Mouse (Mus musculus): ENCODE measurements at regions not wholly inside any gene's neighbourhood (a gene's known extent, or its start where the extent isn't known, plus 50 kb on each side); places are given as distances from the start of the nearest gene placed in this dataset.

GRCm38 (mm10) chr9:52337786-52338322, 169.5 kb upstream of the Zc3h12c start:
- Histone ChIP-seq H3K4me2 (no peak overlapping the region), H3K9me3 (replicated peaks) (no peaks in the 10 kb centered on the region), H3K27me3 (no peaks in the 10 kb centered on the region), H3K9ac (no peak overlapping the region), H3K4me3 (no peak overlapping the region), H3K36me3 (ENCODE audit: poor library complexity, severe bottlenecking) (no peaks in the 10 kb centered on the region), H3K4me1 (peaks cover 6% of the 10 kb centered on the region; the same call in 1 of the 2 replicates), H3K27ac (no peak overlapping the region)
- WGBS, result 40% methylated on average over 3 of the region's 4 CpGs
- ATAC-seq, result peak; percentile 36; the same call in 1 of the 2 replicates

GRCm38 (mm10) chr9:52334767-52335166, 166.4 kb upstream of the Zc3h12c start:
- Histone ChIP-seq H3K27ac (no peak overlapping the region), H3K4me3 (no peak overlapping the region), H3K9me3 (replicated peaks) (no peaks in the 10 kb centered on the region), H3K36me3 (ENCODE audit: poor library complexity, severe bottlenecking) (no peaks in the 10 kb centered on the region), H3K4me1 (peaks cover 6% of the 10 kb centered on the region; the same call in 1 of the 2 replicates), H3K9ac (no peak overlapping the region), H3K27me3 (no peaks in the 10 kb centered on the region), H3K4me2 (no peak overlapping the region)
- WGBS, result 95% methylated on average over 3 of the region's 3 CpGs
- ATAC-seq, result no peak

- no peak overlapping the region for H3K4me2 ChIP-seq
- no peak for ATAC-seq
- H3K4me1 ChIP-seq, result peaks cover 6% of the 10 kb centered on the region; the same call in 1 of the 2 replicates
- H3K4me3 ChIP-seq, result no peak overlapping the region
- no peaks in the 10 kb centered on the region for H3K36me3 ChIP-seq (ENCODE audit: poor library complexity, severe bottlenecking)
- H3K27me3 ChIP-seq, result no peaks in the 10 kb centered on the region
- H3K27ac ChIP-seq, result no peak overlapping the region
- WGBS, result 71% methylated on average over 2 of the region's 2 CpGs
- no peaks in the 10 kb centered on the region for H3K9me3 ChIP-seq (replicated peaks)
- no peak overlapping the region for H3K9ac ChIP-seq
Observed at GRCm38 (mm10) chr9:52333884-52334283, 165.5 kb upstream of the Zc3h12c start.

GRCm38 (mm10) chr9:52331748-52332147, 163.4 kb upstream of the Zc3h12c start:
- Histone ChIP-seq H3K9me3 (replicated peaks) (no peaks in the 10 kb centered on the region), H3K4me2 (no peak overlapping the region), H3K36me3 (ENCODE audit: poor library complexity, severe bottlenecking) (no peaks in the 10 kb centered on the region), H3K9ac (no peak overlapping the region), H3K4me1 (no peaks in the 10 kb centered on the region), H3K27ac (no peak overlapping the region), H3K4me3 (no peak overlapping the region), H3K27me3 (no peaks in the 10 kb centered on the region)
- no peak for ATAC-seq
- WGBS, result 76% methylated on average over 1 of the region's 1 CpGs

GRCm38 (mm10) chr9:52330652-52331051, 162.3 kb upstream of the Zc3h12c start:
- 74% methylated on average over 3 of the region's 3 CpGs for WGBS
- no peaks in the 10 kb centered on the region for H3K9me3 ChIP-seq (replicated peaks)
- H3K27me3 ChIP-seq, result no peaks in the 10 kb centered on the region
- H3K27ac ChIP-seq, result no peak overlapping the region
- no peak for ATAC-seq
- no peak overlapping the region for H3K9ac ChIP-seq
- H3K4me3 ChIP-seq, result no peak overlapping the region
- H3K36me3 ChIP-seq (ENCODE audit: poor library complexity, severe bottlenecking), result no peaks in the 10 kb centered on the region
- no peak overlapping the region for H3K4me2 ChIP-seq
- H3K4me1 ChIP-seq, result no peaks in the 10 kb centered on the region

- Histone ChIP-seq H3K4me2 (no peak overlapping the region), H3K27me3 (no peaks in the 10 kb centered on the region), H3K4me1 (no peaks in the 10 kb centered on the region), H3K9ac (no peak overlapping the region), H3K9me3 (replicated peaks) (no peaks in the 10 kb centered on the region), H3K36me3 (ENCODE audit: poor library complexity, severe bottlenecking) (no peaks in the 10 kb centered on the region), H3K27ac (no peak overlapping the region), H3K4me3 (no peak overlapping the region)
- ATAC-seq, result no peak
- WGBS, result 98% methylated on average over 2 of the region's 2 CpGs
Observed at GRCm38 (mm10) chr9:52324347-52324746, 156.0 kb upstream of the Zc3h12c start.

- Histone ChIP-seq H3K27ac (no peak overlapping the region), H3K36me3 (ENCODE audit: poor library complexity, severe bottlenecking) (no peaks in the 10 kb centered on the region), H3K4me2 (no peak overlapping the region), H3K9me3 (replicated peaks) (no peaks in the 10 kb centered on the region), H3K4me1 (no peaks in the 10 kb centered on the region), H3K9ac (no peak overlapping the region), H3K4me3 (no peak overlapping the region), H3K27me3 (no peaks in the 10 kb centered on the region)
- ATAC-seq, result no peak
- WGBS, result 97% methylated on average over 1 of the region's 1 CpGs
Observed at GRCm38 (mm10) chr9:52323757-52324156, 155.4 kb upstream of the Zc3h12c start.

- no peak overlapping the region for H3K4me3 ChIP-seq
- H3K36me3 ChIP-seq (ENCODE audit: poor library complexity, severe bottlenecking), result no peaks in the 10 kb centered on the region
- H3K4me2 ChIP-seq, result no peak overlapping the region
- H3K9ac ChIP-seq, result no peak overlapping the region
- no peaks in the 10 kb centered on the region for H3K4me1 ChIP-seq
- 75% methylated on average over 6 of the region's 6 CpGs for WGBS
- ATAC-seq, result no peak
- H3K27me3 ChIP-seq, result no peaks in the 10 kb centered on the region
- no peak overlapping the region for H3K27ac ChIP-seq
- no peaks in the 10 kb centered on the region for H3K9me3 ChIP-seq (replicated peaks)
Observed at GRCm38 (mm10) chr9:52323226-52323625, 154.9 kb upstream of the Zc3h12c start.

- no peak overlapping the region for H3K27ac ChIP-seq
- H3K9ac ChIP-seq, result no peak overlapping the region
- no peak overlapping the region for H3K4me2 ChIP-seq
- no peaks in the 10 kb centered on the region for H3K4me1 ChIP-seq
- no peaks in the 10 kb centered on the region for H3K27me3 ChIP-seq
- H3K9me3 ChIP-seq (replicated peaks), result no peaks in the 10 kb centered on the region
- WGBS, result 93% methylated on average over 6 of the region's 6 CpGs
- ATAC-seq, result no peak
- no peaks in the 10 kb centered on the region for H3K36me3 ChIP-seq (ENCODE audit: poor library complexity, severe bottlenecking)
- H3K4me3 ChIP-seq, result no peak overlapping the region
Observed at GRCm38 (mm10) chr9:52301521-52301920, 133.1 kb upstream of the Zc3h12c start.

GRCm38 (mm10) chr9:52298329-52298728, 130.0 kb upstream of the Zc3h12c start:
- Histone ChIP-seq H3K4me2 (no peak overlapping the region), H3K27me3 (no peaks in the 10 kb centered on the region), H3K9me3 (replicated peaks) (no peaks in the 10 kb centered on the region), H3K9ac (no peak overlapping the region), H3K4me1 (no peaks in the 10 kb centered on the region), H3K4me3 (no peak overlapping the region), H3K27ac (no peak overlapping the region), H3K36me3 (ENCODE audit: poor library complexity, severe bottlenecking) (no peaks in the 10 kb centered on the region)
- 9% methylated on average over 6 of the region's 6 CpGs for WGBS
- ATAC-seq, result peak; percentile 88

- H3K27me3 ChIP-seq, result no peaks in the 10 kb centered on the region
- H3K4me2 ChIP-seq, result no peak overlapping the region
- no peaks in the 10 kb centered on the region for H3K4me1 ChIP-seq
- no peak overlapping the region for H3K27ac ChIP-seq
- WGBS, result 85% methylated on average over 8 of the region's 8 CpGs
- no peak overlapping the region for H3K4me3 ChIP-seq
- no peaks in the 10 kb centered on the region for H3K36me3 ChIP-seq (ENCODE audit: poor library complexity, severe bottlenecking)
- no peak overlapping the region for H3K9ac ChIP-seq
- no peaks in the 10 kb centered on the region for H3K9me3 ChIP-seq (replicated peaks)
- ATAC-seq, result no peak
Observed at GRCm38 (mm10) chr9:52294699-52295098, 126.3 kb upstream of the Zc3h12c start.

GRCm38 (mm10) chr9:52289069-52289468, 120.7 kb upstream of the Zc3h12c start:
- H3K27ac ChIP-seq, result no peak overlapping the region
- H3K4me3 ChIP-seq, result no peak overlapping the region
- WGBS, result 80% methylated on average over 4 of the region's 4 CpGs
- H3K9me3 ChIP-seq (replicated peaks), result no peaks in the 10 kb centered on the region
- H3K4me2 ChIP-seq, result no peak overlapping the region
- H3K9ac ChIP-seq, result no peak overlapping the region
- no peak for ATAC-seq
- no peaks in the 10 kb centered on the region for H3K36me3 ChIP-seq (ENCODE audit: poor library complexity, severe bottlenecking)
- H3K27me3 ChIP-seq, result peaks cover 4% of the 10 kb centered on the region; the same call in 1 of the 2 replicates
- H3K4me1 ChIP-seq, result peaks cover 13% of the 10 kb centered on the region

GRCm38 (mm10) chr9:52287761-52288275, 119.4 kb upstream of the Zc3h12c start:
- no peaks in the 10 kb centered on the region for H3K9me3 ChIP-seq (replicated peaks)
- H3K27me3 ChIP-seq, result peaks cover 4% of the 10 kb centered on the region; the same call in 1 of the 2 replicates
- H3K36me3 ChIP-seq (ENCODE audit: poor library complexity, severe bottlenecking), result no peaks in the 10 kb centered on the region
- no peak overlapping the region for H3K9ac ChIP-seq
- H3K4me1 ChIP-seq, result peaks cover 13% of the 10 kb centered on the region
- H3K27ac ChIP-seq, result no peak overlapping the region
- no peak for ATAC-seq
- WGBS, result 75% methylated on average over 7 of the region's 7 CpGs
- no peak overlapping the region for H3K4me3 ChIP-seq
- no peak overlapping the region for H3K4me2 ChIP-seq
